Mouse (Mus musculus): Measurements from ENCODE around the gene Odf3l1.

GRCm38 (mm10) chr9:56840721-56841120, 23.8 kb downstream of the Odf3l1 start:
- TF ChIP-seq EP300 (IDR thresholded peaks at IDR 0.05; ENCODE audit: low read depth) (no peak), CTCF (IDR thresholded peaks at IDR 0.05; ENCODE audit: low read depth) (no peak)

Measured in heart, postnatal 0 days (tissue).